Mouse (Mus musculus): Measurements from ENCODE around the gene Olfr524. TPM values are rescaled to one million over a fixed set of nuclear protein-coding genes. Genes with fewer than 3 reads are reported as not detected.

Gene Olfr524
- polyA plus RNA-seq, 2 experiments, result not detected

- H3K4me3 ChIP-seq (ENCODE audit: insufficient read depth in 1 of 2, low read depth in 2 of 2, low read length in 2 of 2), result no peak overlapping the region
- H3K36me3 ChIP-seq (replicated peaks; ENCODE audit: control insufficient read depth, insufficient read depth, low read depth), result no peaks in the 10 kb centered on the region
- DNase-seq (ENCODE audit: low read depth in 3 of 3, low spot score in 3 of 3) (no peak), ATAC-seq (ENCODE audit: insufficient read depth) (no peak)
- 55% methylated on average over 1 of the region's 1 CpGs for WGBS (ENCODE audit: insufficient replicate concordance)
- TF ChIP-seq EP300 (IDR thresholded peaks at IDR 0.05; ENCODE audit: low read depth) (no peak), CTCF (IDR thresholded peaks at IDR 0.05; ENCODE audit: low read depth) (no peak)
- no peak overlapping the region for H3K9ac ChIP-seq (replicated peaks)
- no peaks in the 10 kb centered on the region for H3K27me3 ChIP-seq (ENCODE audit: control insufficient read depth, insufficient read depth, low read length)
- H3K4me1 ChIP-seq (replicated peaks; ENCODE audit: control insufficient read depth in 2 of 2, insufficient read depth in 2 of 2, low read length in 1 of 2), result no peaks in the 10 kb centered on the region
- no peak overlapping the region for H3K4me2 ChIP-seq (ENCODE audit: low read depth)
- H3K9me3 ChIP-seq (ENCODE audit: control insufficient read depth, low read length), result no peaks in the 10 kb centered on the region
- no peak overlapping the region for H3K27ac ChIP-seq
Observed at GRCm38 (mm10) chr7:140167950-140168349, 37.8 kb downstream of the Olfr524 start.

GRCm38 (mm10) chr7:140164664-140165063, 41.1 kb downstream of the Olfr524 start, which contains the start of gene Olfr522:
Gene Olfr522, minus strand, starts transcription at chr7:140164764.
- Histone ChIP-seq H3K4me1 (replicated peaks; ENCODE audit: control insufficient read depth in 2 of 2, insufficient read depth in 2 of 2, low read length in 1 of 2) (no peaks in the 10 kb centered on the region), H3K27ac (no peak within 1 kb of the TSS), H3K4me3 (ENCODE audit: insufficient read depth in 1 of 2, low read depth in 2 of 2, low read length in 2 of 2) (no peak within 1 kb of the TSS), H3K9ac (replicated peaks) (no peak within 1 kb of the TSS), H3K36me3 (replicated peaks; ENCODE audit: control insufficient read depth, insufficient read depth, low read depth) (no peaks in the 10 kb centered on the region), H3K9me3 (ENCODE audit: control insufficient read depth, low read length) (no peaks in the 10 kb centered on the region), H3K27me3 (ENCODE audit: control insufficient read depth, insufficient read depth, low read length) (no peaks in the 10 kb centered on the region), H3K4me2 (ENCODE audit: low read depth) (no peak within 1 kb of the TSS)
- ATAC-seq (ENCODE audit: insufficient read depth) (no peak), DNase-seq (ENCODE audit: low read depth in 3 of 3, low spot score in 3 of 3) (no peak)
- TF ChIP-seq EP300 (IDR thresholded peaks at IDR 0.05; ENCODE audit: low read depth), result no peak
- TF ChIP-seq CTCF (IDR thresholded peaks at IDR 0.05; ENCODE audit: low read depth), result no peak
- 52% methylated on average over 7 of the region's 7 CpGs for WGBS (ENCODE audit: insufficient replicate concordance)

- Histone ChIP-seq H3K27me3 (ENCODE audit: control insufficient read depth, insufficient read depth, low read length) (no peaks in the 10 kb centered on the region), H3K36me3 (replicated peaks; ENCODE audit: control insufficient read depth, insufficient read depth, low read depth) (no peaks in the 10 kb centered on the region), H3K4me1 (replicated peaks; ENCODE audit: control insufficient read depth in 2 of 2, insufficient read depth in 2 of 2, low read length in 1 of 2) (no peaks in the 10 kb centered on the region), H3K4me2 (ENCODE audit: low read depth) (no peak overlapping the region), H3K4me3 (ENCODE audit: insufficient read depth in 1 of 2, low read depth in 2 of 2, low read length in 2 of 2) (no peak overlapping the region), H3K9me3 (ENCODE audit: control insufficient read depth, low read length) (no peaks in the 10 kb centered on the region), H3K27ac (no peak overlapping the region), H3K9ac (replicated peaks) (no peak overlapping the region)
- 49% methylated on average over 3 of the region's 3 CpGs for WGBS (ENCODE audit: insufficient replicate concordance)
- no peak for ATAC-seq (ENCODE audit: insufficient read depth)
- DNase-seq (ENCODE audit: low read depth in 3 of 3, low spot score in 3 of 3), result no peak
- TF ChIP-seq EP300 (IDR thresholded peaks at IDR 0.05; ENCODE audit: low read depth), result no peak
Observed at GRCm38 (mm10) chr7:140160363-140160762, 45.4 kb downstream of the Olfr524 start.

- DNase-seq (ENCODE audit: low read depth in 3 of 3, low spot score in 3 of 3) (no peak), ATAC-seq (ENCODE audit: insufficient read depth) (no peak)
- Histone ChIP-seq H3K4me1 (replicated peaks; ENCODE audit: control insufficient read depth in 2 of 2, insufficient read depth in 2 of 2, low read length in 1 of 2) (no peaks in the 10 kb centered on the region), H3K36me3 (replicated peaks; ENCODE audit: control insufficient read depth, insufficient read depth, low read depth) (no peaks in the 10 kb centered on the region; the same call in 1 of the 2 replicates), H3K27ac (no peak within 1 kb of the TSS), H3K4me3 (ENCODE audit: insufficient read depth in 1 of 2, low read depth in 2 of 2, low read length in 2 of 2) (no peak within 1 kb of the TSS), H3K9ac (replicated peaks) (no peak within 1 kb of the TSS), H3K4me2 (ENCODE audit: low read depth) (no peak within 1 kb of the TSS), H3K27me3 (ENCODE audit: control insufficient read depth, insufficient read depth, low read length) (peaks cover 27% of the 10 kb centered on the region), H3K9me3 (ENCODE audit: control insufficient read depth, low read length) (no peaks in the 10 kb centered on the region)
- no peak for TF ChIP-seq CTCF (IDR thresholded peaks at IDR 0.05; ENCODE audit: low read depth)
- no peak for TF ChIP-seq EP300 (IDR thresholded peaks at IDR 0.05; ENCODE audit: low read depth)
- 8% methylated on average over 28 of the region's 28 CpGs for WGBS (ENCODE audit: insufficient replicate concordance)
Observed at GRCm38 (mm10) chr7:140154218-140154927, 51.4 kb downstream of the Olfr524 start, which contains the start of gene Sprn. Gene Sprn, minus strand, starts transcription at chr7:140154877.

GRCm38 (mm10) chr7:140153829-140154217, 51.9 kb downstream of the Olfr524 start:
- H3K4me2 ChIP-seq (ENCODE audit: low read depth), result no peak overlapping the region
- H3K27ac ChIP-seq, result no peak overlapping the region
- H3K4me3 ChIP-seq (ENCODE audit: insufficient read depth in 1 of 2, low read depth in 2 of 2, low read length in 2 of 2), result no peak overlapping the region
- 11% methylated on average over 4 of the region's 4 CpGs for WGBS (ENCODE audit: insufficient replicate concordance)
- H3K27me3 ChIP-seq (ENCODE audit: control insufficient read depth, insufficient read depth, low read length), result peaks cover 27% of the 10 kb centered on the region
- ATAC-seq (ENCODE audit: insufficient read depth) (no peak), DNase-seq (ENCODE audit: low read depth in 3 of 3, low spot score in 3 of 3) (no peak)
- TF ChIP-seq EP300 (IDR thresholded peaks at IDR 0.05; ENCODE audit: low read depth) (no peak), CTCF (IDR thresholded peaks at IDR 0.05; ENCODE audit: low read depth) (no peak)
- no peak overlapping the region for H3K9ac ChIP-seq (replicated peaks)
- H3K4me1 ChIP-seq (replicated peaks; ENCODE audit: control insufficient read depth in 2 of 2, insufficient read depth in 2 of 2, low read length in 1 of 2), result no peaks in the 10 kb centered on the region
- no peaks in the 10 kb centered on the region; the same call in 1 of the 2 replicates for H3K36me3 ChIP-seq (replicated peaks; ENCODE audit: control insufficient read depth, insufficient read depth, low read depth)
- no peaks in the 10 kb centered on the region for H3K9me3 ChIP-seq (ENCODE audit: control insufficient read depth, low read length)
